Mouse (Mus musculus) G1E (cell line): ENCODE results near the gene Dsp. TPM values are rescaled to one million over a fixed set of nuclear protein-coding genes. Genes with fewer than 3 reads are reported as not detected.

Experiments used
- ATAC-seq: 2 replicates; pipeline ENCODE4 v1.8.0; 2016; ENCODE audit warnings: mild to moderate bottlenecking; ENCODE audit not compliant: insufficient number of reproducible peaks, poor library complexity, low FRiP score, severe bottlenecking; ENCODE audit errors: extremely low read depth
- DNase-seq: peaks from one replicate; pipeline ENCODE4 v3.0.0; 2012; ENCODE audit warnings: low spot score
- H3K27me3 ChIP-seq: 2 replicates; pipeline ENCODE4 v1.6.1; 2012; ENCODE audit warnings: mild to moderate bottlenecking, low read length, inconsistent platforms; ENCODE audit not compliant: insufficient read depth
- H3K36me3 ChIP-seq: replicated peaks from 2 replicates; pipeline ENCODE3; 2012; ENCODE audit warnings: mild to moderate bottlenecking, inconsistent platforms
- H3K4me1 ChIP-seq: 2 replicates; pipeline ENCODE4 v1.6.1; 2012; ENCODE audit warnings: low read depth, low read length, inconsistent platforms, mixed read lengths; ENCODE audit not compliant: insufficient read depth
- H3K4me3 ChIP-seq: 2 replicates; pipeline ENCODE4 v1.5.1; 2012; ENCODE audit warnings: low read depth, mild to moderate bottlenecking, inconsistent platforms, low read length, moderate library complexity, mixed read lengths
- H3K9me3 ChIP-seq: replicated peaks from 2 replicates; pipeline ENCODE4 v1.6.1; 2012; ENCODE audit warnings: inconsistent platforms
- CTCF ChIP-seq: IDR thresholded peaks from 2 replicates; pipeline ENCODE4 v1.5.1; 2012; ENCODE audit warnings: low read depth, low read length, inconsistent platforms, mixed read lengths
- GATA1 ChIP-seq: IDR thresholded peaks from 2 replicates; pipeline ENCODE4 v1.6.1; 2012; ENCODE audit warnings: borderline replicate concordance, low read length, inconsistent platforms, mixed read lengths
- GATA2 ChIP-seq: IDR thresholded peaks from 2 replicates; pipeline ENCODE4 v1.6.1; 2012; ENCODE audit warnings: low read depth, low read length, inconsistent platforms, borderline replicate concordance
- POLR2AphosphoS5 ChIP-seq: IDR thresholded peaks from 2 replicates; pipeline ENCODE4 v1.6.1; 2012; ENCODE audit warnings: low read depth, low read length, inconsistent platforms; ENCODE audit not compliant: insufficient replicate concordance
- TAL1 ChIP-seq: conservative IDR thresholded peaks from 2 replicates; pipeline ENCODE4 v1.6.1; 2012; ENCODE audit warnings: low read depth, low read length, inconsistent platforms, mixed read lengths
- polyA plus RNA-seq: library from polyadenylated mRNA; stranded (reverse); fragments of >175 nt; gene quantifications from 2 replicates; pipeline ENCODE4 v1.2.3, GENCODE M21; 2012
- total RNA-seq, 2 experiments: library from RNA; stranded (forward) in 1 of 2; stranded (reverse) in 1 of 2; fragments of 200-1000 nt in 1 of 2; fragments of >200 nt in 1 of 2; fragmentation: Nextera tagmentation in 1 of 2; gene quantifications; 2 replicates each; pipeline ENCODE4 v1.2.3; 2014 to 2017

Dsp gene
- total and polyA plus RNA-seq, 3 experiments: 0.05 TPM; not detected in 2

GRCm38 (mm10) chr13:38232411-38232810 lies 81.3 kb downstream of the Dsp start:
- H3K4me3 ChIP-seq: no peak overlapping the region
- ATAC-seq: no peak
- H3K9me3 ChIP-seq: no peaks in the 10 kb centered on the region
- peaks cover 3% of the 10 kb centered on the region for H3K4me1 ChIP-seq
- DNase-seq: no peak
- no peak for TF ChIP-seq TAL1
- TF ChIP-seq GATA1: no peak
- TF ChIP-seq CTCF: no peak
- no peak for TF ChIP-seq POLR2AphosphoS5
- TF ChIP-seq GATA2: no peak
- H3K36me3 ChIP-seq: peaks cover 27% of the 10 kb centered on the region
- peaks cover 24% of the 10 kb centered on the region for H3K27me3 ChIP-seq

- Histone ChIP-seq H3K27me3 (peaks cover 28% of the 10 kb centered on the region), H3K9me3 (no peaks in the 10 kb centered on the region), H3K4me1 (peaks cover 3% of the 10 kb centered on the region), H3K4me3 (no peak overlapping the region), H3K36me3 (peaks cover 20% of the 10 kb centered on the region)
- no peak for ATAC-seq
- no peak for DNase-seq
- TF ChIP-seq POLR2AphosphoS5 (no peak), TAL1 (no peak), CTCF (no peak), GATA2 (no peak)
Measured at GRCm38 (mm10) chr13:38232856-38233625, 81.9 kb downstream of the Dsp start.

GRCm38 (mm10) chr13:38234651-38235050 lies 83.6 kb downstream of the Dsp start:
- TF ChIP-seq GATA1 (no peak), POLR2AphosphoS5 (no peak), GATA2 (no peak), CTCF (no peak), TAL1 (no peak)

GRCm38 (mm10) chr13:38235370-38235769 lies 84.3 kb downstream of the Dsp start:
- ATAC-seq (no peak), DNase-seq (peak; percentile 8)
- Histone ChIP-seq H3K4me1 (peaks cover 3% of the 10 kb centered on the region), H3K4me3 (no peak overlapping the region), H3K27me3 (peaks cover 32% of the 10 kb centered on the region), H3K9me3 (no peaks in the 10 kb centered on the region), H3K36me3 (peaks cover 1% of the 10 kb centered on the region)
- TF ChIP-seq POLR2AphosphoS5 (no peak), CTCF (0 out of 2 replicates have a peak, but pooled peaks have one; percentile 2)

More at GRCm38 (mm10) chr13:38234651-38235050, 83.6 kb downstream of the Dsp start:
- Histone ChIP-seq H3K4me3 (no peak overlapping the region), H3K4me1 (peaks cover 3% of the 10 kb centered on the region), H3K27me3 (peaks cover 31% of the 10 kb centered on the region), H3K36me3 (peaks cover 7% of the 10 kb centered on the region), H3K9me3 (no peaks in the 10 kb centered on the region)
- no peak for ATAC-seq
- DNase-seq: no peak

GRCm38 (mm10) chr13:38248151-38248550 lies 97.1 kb downstream of the Dsp start:
- DNase-seq (no peak), ATAC-seq (no peak)
- Histone ChIP-seq H3K4me3 (no peak overlapping the region), H3K4me1 (peaks cover 18% of the 10 kb centered on the region), H3K9me3 (no peaks in the 10 kb centered on the region), H3K27me3 (peaks cover 26% of the 10 kb centered on the region), H3K36me3 (no peaks in the 10 kb centered on the region)
- no peak for TF ChIP-seq POLR2AphosphoS5
- no peak for TF ChIP-seq TAL1
- no peak for TF ChIP-seq GATA1
- TF ChIP-seq GATA2: no peak
- TF ChIP-seq CTCF: no peak

Other genes with a start within 250 kb of the Dsp start
- 95.6 and 101 TPM in 2 replicates for gene Ssr1, start 157.1 kb upstream of the Dsp start, total RNA-seq (2014; fragmentation: Nextera tagmentation)
- gene Ssr1, start 157.1 kb upstream of the Dsp start, total RNA-seq (2017): 66.2 and 78.1 TPM in 2 replicates
- gene Ssr1, start 157.1 kb upstream of the Dsp start, polyA plus RNA-seq: 59.2 and 72.3 TPM in 2 replicates
- 66.3 and 94.8 TPM in 2 replicates for gene Riok1, start 114.3 kb upstream of the Dsp start, total RNA-seq (2014; fragmentation: Nextera tagmentation)
- 77.7 and 81.4 TPM in 2 replicates for gene Riok1, start 114.3 kb upstream of the Dsp start, total RNA-seq (2017)
- gene Riok1, start 114.3 kb upstream of the Dsp start, polyA plus RNA-seq: 30.8 and 33.3 TPM in 2 replicates
- 3.8 and 7.2 TPM in 2 replicates for gene Cage1, start 114.2 kb upstream of the Dsp start, total RNA-seq (2014; fragmentation: Nextera tagmentation)
- 1.7 and 2.9 TPM in 2 replicates for gene Cage1, start 114.2 kb upstream of the Dsp start, total RNA-seq (2017)
- gene Cage1, start 114.2 kb upstream of the Dsp start, polyA plus RNA-seq: 0.23 and 0.33 TPM in 2 replicates
- gene Snrnp48, start 53.6 kb downstream of the Dsp start, total RNA-seq (2014; fragmentation: Nextera tagmentation): 82.2 and 93.3 TPM in 2 replicates
- gene Snrnp48, start 53.6 kb downstream of the Dsp start, total RNA-seq (2017): 85.6 and 114 TPM in 2 replicates
- 58.5 and 64.1 TPM in 2 replicates for gene Snrnp48, start 53.6 kb downstream of the Dsp start, polyA plus RNA-seq
- not detected in 2 replicates for gene Bmp6, start 193.8 kb downstream of the Dsp start, total RNA-seq (2014; fragmentation: Nextera tagmentation)
- gene Bmp6, start 193.8 kb downstream of the Dsp start, total RNA-seq (2017): 0.05 TPM in 1 of 2 replicates, not detected in the other
- not detected in 2 replicates for gene Bmp6, start 193.8 kb downstream of the Dsp start, polyA plus RNA-seq